Comparison of ENCODE assay signal across 7 mouse cellular contexts in the genomic region with DNA sequence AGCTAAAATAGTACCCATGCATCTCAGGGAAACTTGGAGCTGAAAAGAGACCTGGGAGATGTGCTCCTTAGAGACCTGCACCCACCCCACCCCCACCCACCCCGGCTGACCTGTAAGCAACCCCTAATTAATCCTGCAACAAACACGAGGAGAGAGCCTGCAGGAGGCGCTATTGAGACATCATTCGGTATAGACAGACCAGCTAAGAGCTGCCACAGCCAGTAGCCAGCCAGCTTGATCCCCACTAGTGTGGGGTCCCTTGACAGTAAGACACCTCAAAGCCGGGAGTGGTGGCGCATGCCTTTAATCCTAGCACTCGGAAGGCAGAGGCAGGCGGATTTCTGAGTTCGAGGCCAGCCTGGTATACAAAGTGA. TPM values are rescaled to one million over a fixed set of nuclear protein-coding genes. Genes with fewer than 3 reads are reported as not detected.
DNase-seq lines count a peak whose midpoint lies in the region; ATAC-seq lines count a peak whose summit lies in the region.

No protein-coding gene starts in this region.

- WGBS in forebrain, embryonic 13.5 days, result 45% methylated on average over 9 of the region's 9 CpGs
- WGBS in hindbrain, embryonic 10.5 days, result 50% methylated on average over 9 of the region's 9 CpGs

- DNase-seq in MN1 (ENCODE audit: low spot score), result peak; percentile 92
- peak; percentile 84 for DNase-seq in c-Kit-positive CD71-negative TER-119-negative erythroid progenitor cells, embryonic 14.5 days (ENCODE audit: low read depth)
- peak; percentile 69 for DNase-seq in hindbrain, embryonic 10.5 days (ENCODE audit: low spot score)
- DNase-seq in layer of hippocampus, adult 9-11 months, result peak; percentile 25
- peak; percentile 82 for DNase-seq in lung, postnatal 14 days
- peak; percentile 27 to 56 for DNase-seq in right cerebral cortex, adult 2 months (ENCODE audit: low spot score in 2 of 2)

- peak overlapping the region; percentile 71 for H3K4me3 ChIP-seq in forebrain, embryonic 13.5 days
- H3K4me3 ChIP-seq in hindbrain, embryonic 10.5 days, result peak overlapping the region; percentile 75

- no peak overlapping the region for H3K27ac ChIP-seq in forebrain, embryonic 13.5 days
- peak overlapping the region; percentile 91; the same call in 1 of the 2 replicates for H3K27ac ChIP-seq in hindbrain, embryonic 10.5 days

- H3K9me3 ChIP-seq in forebrain, embryonic 13.5 days (replicated peaks), result no peaks in the 10 kb centered on the region
- no peaks in the 10 kb centered on the region for H3K9me3 ChIP-seq in hindbrain, embryonic 10.5 days

- peak overlapping the region; percentile 78 for H3K9ac ChIP-seq in forebrain, embryonic 13.5 days

- ATAC-seq in forebrain, embryonic 13.5 days, result peak; percentile 7; the same call in 1 of the 2 replicates

- H3K4me2 ChIP-seq in forebrain, embryonic 13.5 days, result peak overlapping the region; percentile 93

- H3K4me1 ChIP-seq in forebrain, embryonic 13.5 days, result peaks cover 7% of the 10 kb centered on the region
- H3K4me1 ChIP-seq in hindbrain, embryonic 10.5 days (replicated peaks), result peaks cover 13% of the 10 kb centered on the region

- no peaks in the 10 kb centered on the region for H3K36me3 ChIP-seq in forebrain, embryonic 13.5 days (ENCODE audit: poor library complexity, severe bottlenecking)
- H3K36me3 ChIP-seq in hindbrain, embryonic 10.5 days, result peaks cover 11% of the 10 kb centered on the region

- peaks cover 6% of the 10 kb centered on the region; the same call in 1 of the 2 replicates for H3K27me3 ChIP-seq in forebrain, embryonic 13.5 days
- H3K27me3 ChIP-seq in hindbrain, embryonic 10.5 days (ENCODE audit: insufficient read depth, poor library complexity, severe bottlenecking), result no peaks in the 10 kb centered on the region

RNA-seq across cellular contexts. Expression of a gene that starts 0.7 kb away (rescaled TPM):
- 7.5 and 8.2 TPM in 2 replicates for polyA plus RNA-seq in forebrain, embryonic 13.5 days (2015; fragmentation: Nextera tagmentation; extraction: Ambion mirVana)
- polyA plus RNA-seq in hindbrain, embryonic 10.5 days (2016; fragmentation: Nextera tagmentation; extraction: Ambion mirVana), result 12.0 and 12.6 TPM in 2 replicates

RNA-seq across cellular contexts. Expression of a gene that starts 13.8 kb away (rescaled TPM):
- polyA plus RNA-seq in forebrain, embryonic 13.5 days (2015; fragmentation: Nextera tagmentation; extraction: Ambion mirVana), result not detected in 2 replicates
- 9.9 and 11.0 TPM in 2 replicates for polyA plus RNA-seq in hindbrain, embryonic 10.5 days (2016; fragmentation: Nextera tagmentation; extraction: Ambion mirVana)

RNA-seq across cellular contexts. Expression of a gene that starts 17.6 kb away (rescaled TPM):
- polyA plus RNA-seq in forebrain, embryonic 13.5 days (2015; fragmentation: Nextera tagmentation; extraction: Ambion mirVana), result 0.72 TPM in 1 of 2 replicates, not detected in the other
- polyA plus RNA-seq in hindbrain, embryonic 10.5 days (2016; fragmentation: Nextera tagmentation; extraction: Ambion mirVana), result 2.8 and 3.9 TPM in 2 replicates

RNA-seq across cellular contexts. Expression of a gene that starts 26.4 kb away (rescaled TPM):
- polyA plus RNA-seq in forebrain, embryonic 13.5 days (2015; fragmentation: Nextera tagmentation; extraction: Ambion mirVana), result not detected in 2 replicates
- polyA plus RNA-seq in hindbrain, embryonic 10.5 days (2016; fragmentation: Nextera tagmentation; extraction: Ambion mirVana), result not detected in 2 replicates

RNA-seq across cellular contexts. Expression of a gene that starts 53.1 kb away (rescaled TPM):
- 2.9 and 3.1 TPM in 2 replicates for polyA plus RNA-seq in forebrain, embryonic 13.5 days (2015; fragmentation: Nextera tagmentation; extraction: Ambion mirVana)
- polyA plus RNA-seq in hindbrain, embryonic 10.5 days (2016; fragmentation: Nextera tagmentation; extraction: Ambion mirVana), result 7.9 and 16.3 TPM in 2 replicates

Comparison
In these comparisons a context has a peak if more than half of its experiments do, and no peak if none do; other contexts are left out.
1. DNase-seq: peak in every context shown above with its lines; median percentile 92 in MN1; 84 in c-Kit-positive CD71-negative TER-119-negative erythroid progenitor cells, embryonic 14.5 days; 82 in lung, postnatal 14 days; 69 in hindbrain, embryonic 10.5 days; 42 in right cerebral cortex, adult 2 months; 25 in layer of hippocampus, adult 9-11 months.
2. RNA of a gene that starts 13.8 kb away (polyA plus RNA-seq): 9.9 to 11.0 TPM in hindbrain, embryonic 10.5 days; not detected in forebrain, embryonic 13.5 days; every median in the first group is over 10 times any median in the second.